Mouse (Mus musculus) intestine, embryonic 15.5 days (tissue): ENCODE results near the gene Rfwd3. TPM values are rescaled to one million over a fixed set of nuclear protein-coding genes. Genes with fewer than 3 reads are reported as not detected.
"Not testable (repeated sequence)": the region's sequence is repeated elsewhere in the genome, so short reads cannot be mapped to it uniquely, and the experiment has no call there.

Experiments
- ATAC-seq: fragments of 200-750 bp; cut with Nextera tagmentation; 2 replicates; pipeline ENCODE4 v1.8.0; 2017; ENCODE audit warnings: moderate TSS enrichment, moderate library complexity
- H3K27ac ChIP-seq: fragments of 300-500 bp; sonication (generic); 2 replicates; pipeline ENCODE4 v1.5.1; 2015; ENCODE audit warnings: mild to moderate bottlenecking, inconsistent platforms
- H3K27me3 ChIP-seq: fragments of 300-500 bp; sonication (generic); replicated peaks from 2 replicates; pipeline ENCODE4 v1.6.1; 2015; ENCODE audit warnings: inconsistent platforms
- H3K36me3 ChIP-seq: fragments of 300-500 bp; sonication (generic); 2 replicates; pipeline ENCODE4 v1.6.1; 2015; ENCODE audit warnings: inconsistent platforms
- H3K4me1 ChIP-seq: fragments of 300-500 bp; sonication (generic); replicated peaks from 2 replicates; pipeline ENCODE4 v1.6.1; 2015; ENCODE audit warnings: inconsistent platforms
- H3K4me2 ChIP-seq: fragments of 300-500 bp; sonication (generic); replicated peaks from 2 replicates; pipeline ENCODE4 v1.6.1; 2015; ENCODE audit warnings: mild to moderate bottlenecking, inconsistent platforms
- H3K4me3 ChIP-seq: fragments of 300-500 bp; sonication (generic); replicated peaks from 2 replicates; pipeline ENCODE4 v1.5.1; 2015; ENCODE audit warnings: inconsistent platforms
- H3K9ac ChIP-seq: fragments of 300-500 bp; sonication (generic); 2 replicates; pipeline ENCODE4 v1.6.1; 2015; ENCODE audit warnings: inconsistent platforms
- H3K9me3 ChIP-seq: fragments of 300-500 bp; sonication (generic); 2 replicates; pipeline ENCODE4 v1.6.1; 2016; ENCODE audit warnings: inconsistent platforms
- WGBS: fragments of 180-500 bp; shearing (Covaris S2); methylation state at CpG from one replicate; pipeline ENCODE4 v1.1.7; 2015; 5-methylcytosine and 5-hydroxymethylcytosine counted together
- polyA plus RNA-seq: library from polyadenylated mRNA; unstranded; fragments of >200 nt; fragmentation: Nextera tagmentation; extraction: Ambion mirVana; gene quantifications from 2 replicates; pipeline ENCODE4 v1.2.1, GENCODE M21; 2015

Gene Rfwd3
- polyA plus RNA-seq, 1 experiment from 2014 or later, result 50.3 TPM

DNA sequence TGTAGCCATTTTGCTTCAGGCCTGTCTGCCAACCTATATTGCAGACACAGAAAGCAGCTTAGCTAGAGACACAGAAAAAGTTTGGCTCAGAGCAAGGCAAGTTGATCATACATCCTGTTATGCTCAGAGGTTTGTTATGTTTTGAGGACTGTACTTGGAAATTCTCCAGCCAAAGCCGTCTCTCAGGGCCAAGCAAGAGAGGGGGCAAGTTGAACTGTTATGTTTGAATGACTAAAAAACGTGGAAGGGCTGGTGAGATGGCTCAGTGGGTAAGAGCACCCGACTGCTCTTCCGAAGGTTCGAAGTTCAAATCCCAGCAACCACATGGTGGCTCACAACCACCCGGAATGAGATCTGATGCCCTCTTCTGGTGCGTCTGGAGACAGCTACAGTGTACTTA lies 33.9 kb downstream of the Rfwd3 start:
- H3K4me3 ChIP-seq, H3K27me3 ChIP-seq, H3K36me3 ChIP-seq, H3K9me3 ChIP-seq, ATAC-seq, H3K4me2 ChIP-seq, H3K9ac ChIP-seq, H3K27ac ChIP-seq, H3K4me1 ChIP-seq: not testable (repeated sequence)
- WGBS, result 71% methylated on average over 7 of the region's 7 CpGs

DNA sequence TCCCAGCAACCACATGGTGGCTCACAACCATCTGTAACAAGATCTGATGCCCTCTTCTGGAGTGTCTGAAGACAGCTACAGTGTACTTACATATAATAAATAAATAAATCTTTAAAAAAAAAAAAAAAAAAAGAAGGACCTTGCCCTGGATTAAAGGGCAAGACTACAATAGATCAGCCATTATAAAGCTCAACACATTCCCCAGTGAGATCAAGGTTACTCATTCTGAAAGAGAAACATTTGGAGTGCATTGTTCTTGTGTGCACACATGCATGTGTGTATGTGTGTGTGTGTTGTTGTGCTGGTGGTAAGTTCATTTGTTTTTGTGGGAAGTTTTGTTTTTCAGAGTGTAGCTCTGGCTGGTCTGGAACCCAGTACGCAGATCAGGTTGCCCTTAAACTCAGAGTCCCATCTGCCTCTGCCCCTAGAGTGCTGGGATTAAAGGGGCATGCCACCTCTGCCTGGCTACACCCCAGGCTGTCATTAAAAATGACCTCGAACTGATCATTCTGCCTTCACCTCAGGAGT lies 35.3 kb downstream of the Rfwd3 start:
- H3K4me3 ChIP-seq, result no peak overlapping the region
- no peaks in the 10 kb centered on the region for H3K4me1 ChIP-seq
- H3K9me3 ChIP-seq, result no peaks in the 10 kb centered on the region
- no peak overlapping the region for H3K4me2 ChIP-seq
- WGBS, result 80% methylated on average over 2 of the region's 2 CpGs
- H3K9ac ChIP-seq, result no peak overlapping the region
- H3K27me3 ChIP-seq, result no peaks in the 10 kb centered on the region
- H3K36me3 ChIP-seq, result no peaks in the 10 kb centered on the region
- 0 out of 2 replicates have a peak, but pooled peaks have one; percentile 23 for ATAC-seq
- no peak overlapping the region for H3K27ac ChIP-seq

DNA sequence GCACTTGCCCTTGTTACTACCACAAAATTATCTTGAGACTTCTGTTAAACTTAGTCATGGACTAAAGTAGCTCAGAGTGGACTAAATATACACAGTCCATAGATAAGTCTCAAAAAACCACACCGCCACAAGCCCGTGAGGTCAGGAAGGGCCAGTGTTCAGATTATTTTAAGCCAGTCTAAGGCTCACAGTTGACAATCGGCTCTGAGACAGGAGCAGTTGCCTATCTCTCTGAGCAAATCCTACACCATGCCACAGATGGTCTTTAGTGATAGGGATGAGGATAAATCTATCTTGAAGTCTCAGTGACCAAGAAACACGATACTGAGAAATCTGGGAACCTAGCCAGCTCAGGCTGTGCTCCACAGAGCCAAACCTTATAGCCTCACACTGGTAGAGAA lies 38.0 kb downstream of the Rfwd3 start:
- no peaks in the 10 kb centered on the region for H3K9me3 ChIP-seq
- ATAC-seq, result no peak
- no peak overlapping the region for H3K27ac ChIP-seq
- no peaks in the 10 kb centered on the region for H3K27me3 ChIP-seq
- H3K9ac ChIP-seq, result no peak overlapping the region
- H3K4me2 ChIP-seq, result no peak overlapping the region
- H3K4me1 ChIP-seq, result no peaks in the 10 kb centered on the region
- WGBS, result 63% methylated on average over 4 of the region's 4 CpGs
- no peak overlapping the region for H3K4me3 ChIP-seq
- H3K36me3 ChIP-seq, result no peaks in the 10 kb centered on the region

DNA sequence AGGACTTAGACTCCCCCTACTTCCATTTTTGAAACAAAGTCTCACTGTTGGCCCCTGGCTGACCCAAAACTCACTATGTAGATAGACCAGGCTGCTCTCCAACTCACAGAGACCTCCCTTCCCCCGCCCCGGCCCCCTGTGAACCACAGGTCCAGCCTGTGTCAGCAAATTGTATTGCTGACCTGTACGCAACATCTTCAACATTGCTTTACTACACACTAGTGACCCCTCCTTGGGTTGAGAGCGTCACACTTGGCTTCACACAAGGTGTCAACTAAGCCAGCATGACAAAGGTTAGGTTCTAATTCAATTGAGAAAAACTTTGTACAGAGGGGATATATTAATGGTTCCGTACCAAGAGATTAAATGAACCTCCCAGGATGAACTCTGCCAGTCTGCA lies 39.8 kb downstream of the Rfwd3 start:
- Histone ChIP-seq H3K36me3 (no peaks in the 10 kb centered on the region), H3K4me3 (no peak overlapping the region), H3K9ac (no peak overlapping the region), H3K4me2 (no peak overlapping the region), H3K4me1 (no peaks in the 10 kb centered on the region), H3K27ac (no peak overlapping the region), H3K9me3 (no peaks in the 10 kb centered on the region), H3K27me3 (no peaks in the 10 kb centered on the region)
- WGBS, result 93% methylated on average over 5 of the region's 5 CpGs
- no peak for ATAC-seq

DNA sequence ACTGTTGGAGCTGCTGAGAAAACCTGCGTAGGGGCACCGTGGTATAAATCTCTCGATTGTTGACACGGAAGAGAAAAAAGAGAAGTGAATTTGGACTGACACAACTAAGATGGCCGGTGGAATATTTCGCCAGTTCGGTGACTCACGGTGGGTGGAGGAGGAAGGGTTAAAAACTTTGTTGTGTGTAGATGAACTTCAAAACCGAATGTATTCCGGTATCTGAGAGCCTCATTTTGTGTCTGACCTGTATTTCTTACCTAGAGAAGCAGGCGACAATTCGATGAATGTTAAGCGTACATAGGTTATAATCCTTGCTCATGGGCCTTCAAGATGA lies 40.6 kb downstream of the Rfwd3 start:
- H3K4me3 ChIP-seq, result peak overlapping the region; percentile 95
- no peaks in the 10 kb centered on the region for H3K4me1 ChIP-seq
- no peaks in the 10 kb centered on the region for H3K36me3 ChIP-seq
- ATAC-seq, result no peak; the same call in 1 of the 2 replicates
- WGBS, result 9% methylated on average over 13 of the region's 13 CpGs
- H3K4me2 ChIP-seq, result peak overlapping the region; percentile 63
- H3K9me3 ChIP-seq, result no peaks in the 10 kb centered on the region
- H3K27ac ChIP-seq, result peak overlapping the region; percentile 100
- H3K9ac ChIP-seq, result peak overlapping the region; percentile 97
- H3K27me3 ChIP-seq, result no peaks in the 10 kb centered on the region

DNA sequence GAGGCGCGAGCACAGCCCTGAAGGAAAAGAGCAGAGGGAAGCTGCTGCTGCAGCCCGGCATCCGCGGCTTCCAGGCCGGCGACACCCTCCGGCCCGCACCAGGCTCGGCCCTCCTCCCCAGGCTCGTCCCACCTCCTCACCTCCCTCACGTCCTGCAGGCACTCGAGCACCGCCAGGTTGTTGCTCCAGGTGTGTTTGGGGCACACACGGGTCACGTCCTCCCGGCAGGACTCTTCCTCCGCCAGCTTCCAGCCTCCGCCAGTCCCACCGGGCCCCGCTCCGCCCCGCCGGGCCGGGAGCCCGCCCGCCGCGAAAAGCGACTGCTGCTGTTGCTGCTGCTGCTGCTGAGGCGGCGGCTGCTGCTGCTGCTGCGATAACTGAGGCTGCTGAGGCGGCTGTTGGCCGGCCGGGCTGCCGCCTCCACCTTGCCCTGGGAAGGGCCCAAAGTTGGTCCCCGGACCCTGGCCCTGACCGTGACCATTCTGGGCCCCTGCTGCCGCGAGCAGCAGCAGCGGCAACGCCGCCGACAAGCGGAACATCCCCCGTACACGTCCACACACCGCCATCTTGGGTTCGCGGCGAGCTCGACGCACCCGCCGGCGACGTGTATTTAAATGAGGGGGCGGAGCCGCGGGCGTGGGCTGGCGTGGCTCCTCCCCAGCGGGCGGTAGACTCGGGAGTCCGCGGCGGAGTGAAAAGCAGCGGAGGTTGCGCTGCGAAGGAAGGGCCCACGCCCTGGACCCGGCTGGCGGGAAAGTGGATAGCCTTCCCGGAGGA lies 41.2 kb downstream of the Rfwd3 start, which contains the start of gene Glg1:
Glg1 (minus strand) TSS at position 586 of the 777 bp plus-strand sequence.
- Histone ChIP-seq H3K9ac (peak within 1 kb of the TSS; percentile 97), H3K4me1 (no peaks in the 10 kb centered on the region), H3K27me3 (no peaks in the 10 kb centered on the region), H3K4me2 (peak within 1 kb of the TSS; percentile 63), H3K36me3 (no peaks in the 10 kb centered on the region), H3K4me3 (peak within 1 kb of the TSS; percentile 95), H3K27ac (peak within 1 kb of the TSS; percentile 100), H3K9me3 (no peaks in the 10 kb centered on the region)
- under 1% methylated on average over 66 of the region's 76 CpGs for WGBS
- peak; percentile 97 for ATAC-seq

DNA sequence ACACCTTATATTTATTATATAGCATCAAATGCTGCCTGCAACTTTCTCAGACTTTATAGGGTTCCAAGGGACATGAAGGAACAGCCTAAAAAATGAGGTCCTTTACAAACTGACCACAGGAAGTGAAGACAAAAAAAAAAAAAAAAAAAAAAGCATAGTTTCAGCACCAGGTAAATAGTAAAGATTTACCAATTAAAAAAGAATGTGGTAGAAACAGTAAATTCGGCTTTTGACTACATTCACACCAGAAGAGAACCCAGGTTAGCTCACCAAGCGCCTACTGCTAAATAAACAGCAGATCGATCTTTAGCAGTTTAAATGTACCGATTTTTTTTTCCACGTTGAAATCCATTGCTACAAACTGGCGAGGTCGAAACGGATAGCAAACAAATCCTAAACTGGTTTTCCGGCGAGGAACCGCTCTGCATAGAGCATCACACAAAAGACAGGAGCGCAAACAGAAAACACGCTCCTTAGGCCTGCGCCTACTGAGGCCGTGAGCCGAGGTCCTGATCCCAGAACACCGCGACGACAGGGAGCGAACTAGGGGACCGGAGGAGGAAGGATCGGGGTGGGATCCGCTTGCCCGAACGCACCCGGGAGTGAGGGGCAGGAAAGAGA lies 41.9 kb downstream of the Rfwd3 start:
- H3K4me1 ChIP-seq, result no peaks in the 10 kb centered on the region
- H3K27me3 ChIP-seq, result no peaks in the 10 kb centered on the region
- H3K27ac ChIP-seq, result peak overlapping the region; percentile 100
- ATAC-seq, result peak; percentile 65
- peak overlapping the region; percentile 95 for H3K4me3 ChIP-seq
- peak overlapping the region; percentile 97 for H3K9ac ChIP-seq
- no peaks in the 10 kb centered on the region for H3K9me3 ChIP-seq
- peak overlapping the region; percentile 63 for H3K4me2 ChIP-seq
- under 1% methylated on average over 26 of the region's 26 CpGs for WGBS
- no peaks in the 10 kb centered on the region for H3K36me3 ChIP-seq

DNA sequence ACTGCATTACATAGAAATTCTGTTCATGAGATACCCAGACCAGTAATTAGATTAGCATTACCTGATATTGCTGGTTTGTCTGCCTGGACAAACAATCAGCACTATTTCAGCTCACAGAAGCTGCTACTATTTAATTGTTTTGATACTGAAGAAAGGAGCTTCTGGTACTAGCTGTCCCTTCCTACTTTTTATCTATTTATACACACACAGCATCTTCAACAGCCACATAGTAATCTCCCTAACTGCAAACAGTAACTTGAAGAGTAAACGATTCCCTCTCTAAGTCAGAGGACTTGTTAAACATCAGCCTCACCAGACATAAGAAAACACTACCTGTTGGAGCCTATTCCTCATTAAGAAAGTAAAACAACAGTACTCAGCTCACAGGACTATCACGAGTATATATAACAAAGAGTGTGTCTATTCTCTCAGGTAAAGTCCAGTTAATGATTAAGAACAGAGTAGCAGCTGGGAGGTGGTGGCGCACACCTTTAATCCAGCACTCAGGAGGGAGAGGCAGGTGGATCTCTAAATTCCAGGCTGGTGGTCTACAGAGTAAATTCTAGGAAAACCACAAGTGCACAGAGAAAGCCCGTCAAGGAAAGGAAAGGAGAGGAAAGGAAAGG lies 47.4 kb downstream of the Rfwd3 start:
- 0 out of 2 replicates have a peak overlapping the region, but pooled peaks have one; percentile 25 for H3K27ac ChIP-seq
- no peak overlapping the region for H3K4me2 ChIP-seq
- no peaks in the 10 kb centered on the region for H3K9me3 ChIP-seq
- H3K4me3 ChIP-seq, result no peak overlapping the region
- H3K4me1 ChIP-seq, result 0 out of 2 replicates have a peak, but pooled peaks cover 3% of the 10 kb centered on the region
- ATAC-seq, result peak; percentile 81
- H3K36me3 ChIP-seq, result no peaks in the 10 kb centered on the region
- H3K27me3 ChIP-seq, result no peaks in the 10 kb centered on the region
- no peak overlapping the region for H3K9ac ChIP-seq
- 61% methylated on average over 4 of the region's 4 CpGs for WGBS

DNA sequence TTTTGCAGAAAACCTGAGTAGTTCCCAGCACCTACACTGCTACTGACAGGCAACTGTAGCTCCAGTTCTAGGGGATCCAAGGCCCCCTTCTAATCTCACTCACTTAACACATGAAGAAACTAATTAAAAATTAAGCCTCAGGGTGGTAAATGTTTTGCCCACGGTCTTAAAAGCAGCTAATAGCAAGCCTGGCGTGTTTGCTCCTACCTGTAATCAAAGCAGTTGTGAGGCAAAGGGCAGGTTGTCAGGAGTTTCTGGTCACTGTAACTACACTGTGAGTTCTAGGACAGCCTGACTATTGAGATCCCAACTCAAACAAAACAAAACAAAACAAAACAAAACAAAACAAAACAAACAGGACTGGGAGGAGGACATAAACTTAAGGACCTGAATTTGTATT lies 49.9 kb downstream of the Rfwd3 start:
- 67% methylated on average over 2 of the region's 2 CpGs for WGBS
- no peak for ATAC-seq
- H3K9ac ChIP-seq, result no peak overlapping the region
- no peaks in the 10 kb centered on the region for H3K27me3 ChIP-seq
- H3K27ac ChIP-seq, result no peak overlapping the region
- H3K4me1 ChIP-seq, result peaks cover 6% of the 10 kb centered on the region; the same call in 1 of the 2 replicates
- no peak overlapping the region for H3K4me3 ChIP-seq
- no peaks in the 10 kb centered on the region for H3K36me3 ChIP-seq
- H3K4me2 ChIP-seq, result no peak overlapping the region
- H3K9me3 ChIP-seq, result no peaks in the 10 kb centered on the region

DNA sequence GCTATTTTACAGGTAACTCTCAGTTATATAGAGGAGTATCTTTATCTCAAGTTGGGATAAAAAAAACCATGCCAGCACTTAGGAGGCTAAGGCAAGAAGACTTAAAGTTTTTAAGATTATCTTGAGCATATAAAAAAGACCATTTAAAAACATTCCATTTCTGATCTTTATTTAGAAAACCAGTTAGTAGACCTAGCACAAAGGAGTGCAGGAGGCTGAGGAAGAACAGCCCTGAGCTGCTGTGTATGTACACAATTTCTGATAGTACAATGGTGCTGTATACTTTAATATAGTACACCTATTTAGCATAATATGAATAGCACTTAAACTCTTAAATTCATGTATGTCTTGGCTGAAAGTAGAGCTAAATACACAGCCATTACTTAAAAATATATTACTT lies 51.9 kb downstream of the Rfwd3 start:
- H3K4me2 ChIP-seq, result no peak overlapping the region
- H3K27me3 ChIP-seq, result no peaks in the 10 kb centered on the region
- no peak for ATAC-seq
- H3K4me1 ChIP-seq, result peaks cover 6% of the 10 kb centered on the region; the same call in 1 of the 2 replicates
- H3K27ac ChIP-seq, result no peak overlapping the region
- no peaks in the 10 kb centered on the region for H3K9me3 ChIP-seq
- H3K36me3 ChIP-seq, result no peaks in the 10 kb centered on the region
- H3K9ac ChIP-seq, result no peak overlapping the region
- H3K4me3 ChIP-seq, result no peak overlapping the region

DNA sequence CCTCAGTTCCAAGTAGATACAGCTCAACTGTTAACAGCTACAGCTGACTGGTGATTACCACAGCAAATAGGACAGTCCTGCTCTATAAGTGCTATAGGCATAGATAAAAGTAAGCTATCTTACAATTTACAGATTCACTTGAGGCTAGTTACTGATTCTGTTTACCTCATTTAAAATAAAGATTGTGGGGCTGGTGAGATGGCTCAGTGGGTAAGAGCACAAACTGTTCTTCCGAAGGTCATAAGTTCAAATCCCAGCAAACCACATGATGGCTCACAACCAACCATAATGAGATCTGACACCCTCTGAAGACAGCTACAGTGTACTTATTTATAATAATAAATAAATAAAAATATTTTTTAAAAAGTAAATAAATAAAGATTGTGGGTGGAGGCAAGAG lies 53.2 kb downstream of the Rfwd3 start:
- not testable (repeated sequence) for H3K9ac ChIP-seq, H3K4me2 ChIP-seq, H3K27me3 ChIP-seq, ATAC-seq, H3K4me1 ChIP-seq, H3K9me3 ChIP-seq, H3K4me3 ChIP-seq, H3K27ac ChIP-seq, H3K36me3 ChIP-seq
- WGBS, result 97% methylated on average over 1 of the region's 1 CpGs

DNA sequence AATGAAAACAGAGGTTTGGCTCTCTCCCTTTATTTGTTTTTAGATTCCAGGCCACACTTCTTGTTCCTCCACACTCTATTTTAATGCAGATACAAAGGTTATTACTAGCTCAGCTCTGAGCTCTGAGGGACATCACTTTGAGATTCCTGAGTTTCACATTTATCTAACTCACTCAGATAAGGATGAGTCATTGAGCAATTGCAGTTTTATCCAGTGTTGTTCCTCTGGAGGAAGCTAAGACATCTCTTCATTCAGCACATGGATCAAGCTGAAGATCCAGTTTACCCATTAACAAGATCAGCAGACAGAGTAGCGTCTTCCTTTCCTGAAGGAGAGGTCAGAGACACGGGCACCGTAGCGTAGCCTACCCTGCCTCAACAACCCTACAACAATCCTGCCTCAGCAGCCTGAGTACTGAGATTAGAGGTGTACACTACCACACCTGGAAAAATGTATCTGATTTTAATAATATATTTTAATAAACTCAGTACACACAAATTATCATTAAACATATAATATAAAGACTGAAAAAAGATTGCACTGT lies 53.7 kb downstream of the Rfwd3 start:
- peak; percentile 58 for ATAC-seq

More for the DNA sequence above, 53.7 kb downstream of the Rfwd3 start:
- Histone ChIP-seq H3K4me1 (peaks cover 6% of the 10 kb centered on the region; the same call in 1 of the 2 replicates), H3K4me3 (no peak overlapping the region), H3K36me3 (no peaks in the 10 kb centered on the region), H3K4me2 (no peak overlapping the region), H3K27me3 (no peaks in the 10 kb centered on the region), H3K27ac (no peak overlapping the region), H3K9me3 (no peaks in the 10 kb centered on the region), H3K9ac (no peak overlapping the region)
- 68% methylated on average over 4 of the region's 4 CpGs for WGBS
